Mouse (Mus musculus): ENCODE results near the gene Itsn1.

- no peak for TF ChIP-seq CTCF (IDR thresholded peaks at IDR 0.05; ENCODE audit: borderline replicate concordance, control insufficient read depth, extremely low read depth, insufficient read depth, low read length, poor library complexity)
- no peak for TF ChIP-seq POLR2A (IDR thresholded peaks at IDR 0.05; ENCODE audit: control insufficient read depth, extremely low read depth, insufficient read depth, low read length, poor library complexity)
These were observed 167.3 kb downstream of the Itsn1 start for GRCm38 (mm10) chr16:91896426-91896830.
